Mouse (Mus musculus): ENCODE results near the gene Csmd2. TPM values are rescaled to one million over a fixed set of nuclear protein-coding genes. Genes with fewer than 3 reads are reported as not detected.

Gene Csmd2
- polyA plus RNA-seq, 1 experiment from 2014 or later = 0.03 TPM

- H3K4me3 ChIP-seq (ENCODE audit: low read depth, low read length) = no peak within 1 kb of the TSS
- no peaks in the 10 kb centered on the region for H3K36me3 ChIP-seq (ENCODE audit: control insufficient read depth, insufficient read depth, low read length)
- H3K4me1 ChIP-seq (replicated peaks; ENCODE audit: control insufficient read depth, insufficient read depth, low read length) = no peaks in the 10 kb centered on the region
- no peaks in the 10 kb centered on the region for H3K9me3 ChIP-seq (ENCODE audit: control insufficient read depth, low read length)
- DNase-seq (ENCODE audit: low spot score) = no peak
- H3K4me2 ChIP-seq = no peak within 1 kb of the TSS
- WGBS = 71% methylated on average over 8 of the region's 8 CpGs
- ATAC-seq (replicated peaks; ENCODE audit: low FRiP score) = no peak
- H3K27me3 ChIP-seq (replicated peaks; ENCODE audit: control insufficient read depth, insufficient read depth, low read length) = no peaks in the 10 kb centered on the region
- H3K9ac ChIP-seq (ENCODE audit: low read depth, low read length) = no peak within 1 kb of the TSS
- H3K27ac ChIP-seq (ENCODE audit: low read depth, low read length) = no peak within 1 kb of the TSS
Measured at GRCm38 (mm10) chr4:128260907-128261560, 273.4 kb downstream of the Csmd2 start, which contains the start of gene Hmgb4. Gene Hmgb4 (minus strand): TSS chr4:128260957.

- DNase-seq (ENCODE audit: low spot score) (no peak), ATAC-seq (replicated peaks; ENCODE audit: low FRiP score) (no peak)
- WGBS = 87% methylated on average over 5 of the region's 5 CpGs
- no peaks in the 10 kb centered on the region for H3K4me1 ChIP-seq (replicated peaks; ENCODE audit: control insufficient read depth, insufficient read depth, low read length)
- H3K27ac ChIP-seq (ENCODE audit: low read depth, low read length) = no peak overlapping the region
- no peak overlapping the region for H3K9ac ChIP-seq (ENCODE audit: low read depth, low read length)
- H3K4me3 ChIP-seq (ENCODE audit: low read depth, low read length) = no peak overlapping the region
- H3K36me3 ChIP-seq (ENCODE audit: control insufficient read depth, insufficient read depth, low read length) = no peaks in the 10 kb centered on the region
- no peak overlapping the region for H3K4me2 ChIP-seq
- no peaks in the 10 kb centered on the region for H3K27me3 ChIP-seq (replicated peaks; ENCODE audit: control insufficient read depth, insufficient read depth, low read length)
- H3K9me3 ChIP-seq (ENCODE audit: control insufficient read depth, low read length) = no peaks in the 10 kb centered on the region
Measured at GRCm38 (mm10) chr4:128264491-128264890, 276.8 kb downstream of the Csmd2 start.

GRCm38 (mm10) chr4:128265341-128265740 lies 277.7 kb downstream of the Csmd2 start:
- Histone ChIP-seq H3K36me3 (ENCODE audit: control insufficient read depth, insufficient read depth, low read length) (no peaks in the 10 kb centered on the region), H3K4me3 (ENCODE audit: low read depth, low read length) (no peak overlapping the region), H3K27me3 (replicated peaks; ENCODE audit: control insufficient read depth, insufficient read depth, low read length) (no peaks in the 10 kb centered on the region), H3K9me3 (ENCODE audit: control insufficient read depth, low read length) (no peaks in the 10 kb centered on the region), H3K9ac (ENCODE audit: low read depth, low read length) (no peak overlapping the region), H3K4me2 (no peak overlapping the region), H3K4me1 (replicated peaks; ENCODE audit: control insufficient read depth, insufficient read depth, low read length) (no peaks in the 10 kb centered on the region), H3K27ac (ENCODE audit: low read depth, low read length) (no peak overlapping the region)
- DNase-seq (ENCODE audit: low spot score) = no peak
- ATAC-seq (replicated peaks; ENCODE audit: low FRiP score) = no peak
- WGBS = 71% methylated on average over 3 of the region's 3 CpGs

GRCm38 (mm10) chr4:128269261-128269875 lies 281.7 kb downstream of the Csmd2 start:
- no peak for DNase-seq (ENCODE audit: low spot score)

GRCm38 (mm10) chr4:128270177-128270576 lies 282.5 kb downstream of the Csmd2 start:
- WGBS = 76% methylated on average over 10 of the region's 10 CpGs
- no peak for ATAC-seq (replicated peaks; ENCODE audit: low FRiP score)
- no peak for DNase-seq (ENCODE audit: low spot score)

More at GRCm38 (mm10) chr4:128269261-128269875, 281.7 kb downstream of the Csmd2 start:
- no peak overlapping the region for H3K4me3 ChIP-seq (ENCODE audit: low read depth, low read length)
- H3K9me3 ChIP-seq (ENCODE audit: control insufficient read depth, low read length) = no peaks in the 10 kb centered on the region
- no peaks in the 10 kb centered on the region for H3K4me1 ChIP-seq (replicated peaks; ENCODE audit: control insufficient read depth, insufficient read depth, low read length)
- H3K36me3 ChIP-seq (ENCODE audit: control insufficient read depth, insufficient read depth, low read length) = no peaks in the 10 kb centered on the region
- H3K4me2 ChIP-seq = no peak overlapping the region
- H3K27ac ChIP-seq (ENCODE audit: low read depth, low read length) = no peak overlapping the region
- H3K27me3 ChIP-seq (replicated peaks; ENCODE audit: control insufficient read depth, insufficient read depth, low read length) = no peaks in the 10 kb centered on the region
- no peak overlapping the region for H3K9ac ChIP-seq (ENCODE audit: low read depth, low read length)
- no peak for ATAC-seq (replicated peaks; ENCODE audit: low FRiP score)
- 81% methylated on average over 9 of the region's 9 CpGs for WGBS

GRCm38 (mm10) chr4:128270931-128271330 lies 283.3 kb downstream of the Csmd2 start:
- H3K36me3 ChIP-seq (ENCODE audit: control insufficient read depth, insufficient read depth, low read length) = no peaks in the 10 kb centered on the region
- DNase-seq (ENCODE audit: low spot score) = no peak
- H3K27ac ChIP-seq (ENCODE audit: low read depth, low read length) = no peak overlapping the region
- no peak overlapping the region for H3K4me3 ChIP-seq (ENCODE audit: low read depth, low read length)
- no peaks in the 10 kb centered on the region for H3K4me1 ChIP-seq (replicated peaks; ENCODE audit: control insufficient read depth, insufficient read depth, low read length)
- H3K4me2 ChIP-seq = no peak overlapping the region
- WGBS = 74% methylated on average over 19 of the region's 19 CpGs
- H3K9me3 ChIP-seq (ENCODE audit: control insufficient read depth, low read length) = no peaks in the 10 kb centered on the region
- no peak overlapping the region for H3K9ac ChIP-seq (ENCODE audit: low read depth, low read length)
- no peaks in the 10 kb centered on the region for H3K27me3 ChIP-seq (replicated peaks; ENCODE audit: control insufficient read depth, insufficient read depth, low read length)
- no peak for ATAC-seq (replicated peaks; ENCODE audit: low FRiP score)

More at GRCm38 (mm10) chr4:128270177-128270576, 282.5 kb downstream of the Csmd2 start:
- H3K4me3 ChIP-seq (ENCODE audit: low read depth, low read length) = no peak overlapping the region
- no peaks in the 10 kb centered on the region for H3K36me3 ChIP-seq (ENCODE audit: control insufficient read depth, insufficient read depth, low read length)
- H3K4me1 ChIP-seq (replicated peaks; ENCODE audit: control insufficient read depth, insufficient read depth, low read length) = no peaks in the 10 kb centered on the region
- H3K9ac ChIP-seq (ENCODE audit: low read depth, low read length) = no peak overlapping the region
- H3K4me2 ChIP-seq = no peak overlapping the region
- no peak overlapping the region for H3K27ac ChIP-seq (ENCODE audit: low read depth, low read length)
- no peaks in the 10 kb centered on the region for H3K27me3 ChIP-seq (replicated peaks; ENCODE audit: control insufficient read depth, insufficient read depth, low read length)
- H3K9me3 ChIP-seq (ENCODE audit: control insufficient read depth, low read length) = no peaks in the 10 kb centered on the region

GRCm38 (mm10) chr4:128272501-128272900 lies 284.8 kb downstream of the Csmd2 start:
- Histone ChIP-seq H3K4me1 (replicated peaks; ENCODE audit: control insufficient read depth, insufficient read depth, low read length) (no peaks in the 10 kb centered on the region), H3K9ac (ENCODE audit: low read depth, low read length) (no peak overlapping the region), H3K27me3 (replicated peaks; ENCODE audit: control insufficient read depth, insufficient read depth, low read length) (no peaks in the 10 kb centered on the region), H3K9me3 (ENCODE audit: control insufficient read depth, low read length) (no peaks in the 10 kb centered on the region), H3K4me2 (no peak overlapping the region), H3K36me3 (ENCODE audit: control insufficient read depth, insufficient read depth, low read length) (no peaks in the 10 kb centered on the region), H3K27ac (ENCODE audit: low read depth, low read length) (no peak overlapping the region), H3K4me3 (ENCODE audit: low read depth, low read length) (no peak overlapping the region)
- ATAC-seq (replicated peaks; ENCODE audit: low FRiP score) (no peak; the same call in 1 of the 2 replicates), DNase-seq (ENCODE audit: low spot score) (no peak)
- 65% methylated on average over 6 of the region's 6 CpGs for WGBS

GRCm38 (mm10) chr4:128273146-128273545 lies 285.5 kb downstream of the Csmd2 start:
- DNase-seq (ENCODE audit: low spot score) = no peak
- 74% methylated on average over 11 of the region's 11 CpGs for WGBS
- H3K4me1 ChIP-seq (replicated peaks; ENCODE audit: control insufficient read depth, insufficient read depth, low read length) = no peaks in the 10 kb centered on the region

GRCm38 (mm10) chr4:128275116-128275515 lies 287.5 kb downstream of the Csmd2 start:
- Histone ChIP-seq H3K4me1 (replicated peaks; ENCODE audit: control insufficient read depth, insufficient read depth, low read length) (no peaks in the 10 kb centered on the region), H3K9ac (ENCODE audit: low read depth, low read length) (no peak overlapping the region), H3K4me3 (ENCODE audit: low read depth, low read length) (no peak overlapping the region), H3K27me3 (replicated peaks; ENCODE audit: control insufficient read depth, insufficient read depth, low read length) (no peaks in the 10 kb centered on the region), H3K9me3 (ENCODE audit: control insufficient read depth, low read length) (no peaks in the 10 kb centered on the region), H3K27ac (ENCODE audit: low read depth, low read length) (no peak overlapping the region), H3K36me3 (ENCODE audit: control insufficient read depth, insufficient read depth, low read length) (no peaks in the 10 kb centered on the region), H3K4me2 (no peak overlapping the region)
- DNase-seq (ENCODE audit: low spot score) (no peak), ATAC-seq (replicated peaks; ENCODE audit: low FRiP score) (no peak)
- 79% methylated on average over 5 of the region's 5 CpGs for WGBS

More at GRCm38 (mm10) chr4:128273146-128273545, 285.5 kb downstream of the Csmd2 start:
- Histone ChIP-seq H3K4me2 (no peak overlapping the region), H3K27ac (ENCODE audit: low read depth, low read length) (no peak overlapping the region), H3K4me3 (ENCODE audit: low read depth, low read length) (no peak overlapping the region), H3K9ac (ENCODE audit: low read depth, low read length) (no peak overlapping the region), H3K9me3 (ENCODE audit: control insufficient read depth, low read length) (no peaks in the 10 kb centered on the region), H3K36me3 (ENCODE audit: control insufficient read depth, insufficient read depth, low read length) (no peaks in the 10 kb centered on the region), H3K27me3 (replicated peaks; ENCODE audit: control insufficient read depth, insufficient read depth, low read length) (no peaks in the 10 kb centered on the region)
- ATAC-seq (replicated peaks; ENCODE audit: low FRiP score) = no peak

Data from liver, embryonic 11.5 days (tissue).